Mouse (Mus musculus): Measurements from ENCODE around the gene Snap91. TPM values are rescaled to one million over a fixed set of nuclear protein-coding genes. Genes with fewer than 3 reads are reported as not detected.

The Snap91 gene
- polyA plus RNA-seq (2014; fragmentation: Nextera tagmentation; extraction: Ambion mirVana) = 1.1 and 2.8 TPM in 2 replicates

GRCm38 (mm10) chr9:86880113-86880972, at the start of gene Snap91:
TSS of gene Snap91 (minus strand) at chr9:86880654.
- Histone ChIP-seq H3K4me3 (ENCODE audit: low read depth, low read length) (peak within 1 kb of the TSS; percentile 64), H3K4me1 (ENCODE audit: insufficient read depth) (no peaks in the 10 kb centered on the region), H3K27me3 (ENCODE audit: insufficient read depth, low read length) (peaks cover 52% of the 10 kb centered on the region), H3K27ac (ENCODE audit: low read depth) (no peak within 1 kb of the TSS), H3K9ac (peak within 1 kb of the TSS; percentile 44), H3K36me3 (ENCODE audit: insufficient read depth) (no peaks in the 10 kb centered on the region), H3K4me2 (peak within 1 kb of the TSS; percentile 99), H3K9me3 (ENCODE audit: low read depth, low read length) (no peaks in the 10 kb centered on the region)
- under 1% methylated on average over 95 of the region's 104 CpGs for WGBS
- no peak for TF ChIP-seq CTCF (IDR thresholded peaks at IDR 0.05; ENCODE audit: low read depth)
- ATAC-seq (ENCODE audit: insufficient read depth) = peak; percentile 83
- peak; percentile 57 for DNase-seq

DNA sequence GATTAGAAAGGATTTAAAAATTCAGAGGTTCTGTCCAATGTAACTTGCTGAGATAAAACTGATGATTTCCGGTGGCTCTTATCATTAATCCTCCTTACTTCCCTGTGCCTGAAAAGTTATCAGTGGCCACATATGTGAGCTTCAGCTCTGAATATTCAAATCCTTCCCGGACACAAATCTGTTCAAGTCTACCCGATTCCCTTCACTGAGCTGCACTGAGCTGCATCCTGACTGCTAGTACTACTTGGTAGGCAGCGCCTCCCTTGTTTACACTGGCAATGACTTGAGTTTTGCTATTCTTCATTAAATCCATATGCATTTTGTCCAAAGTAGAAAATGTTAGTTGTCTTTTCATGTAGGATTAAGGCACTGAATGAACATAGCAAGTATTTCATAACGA, 46.1 kb upstream of the Snap91 start:
- TF ChIP-seq CTCF (IDR thresholded peaks at IDR 0.05; ENCODE audit: low read depth) = no peak
- no peak for ATAC-seq (ENCODE audit: insufficient read depth)
- Histone ChIP-seq H3K36me3 (ENCODE audit: insufficient read depth) (no peaks in the 10 kb centered on the region), H3K9ac (no peak overlapping the region), H3K27ac (ENCODE audit: low read depth) (no peak overlapping the region), H3K27me3 (ENCODE audit: insufficient read depth, low read length) (no peaks in the 10 kb centered on the region), H3K4me3 (ENCODE audit: low read depth, low read length) (no peak overlapping the region), H3K4me2 (no peak overlapping the region), H3K9me3 (ENCODE audit: low read depth, low read length) (no peaks in the 10 kb centered on the region), H3K4me1 (ENCODE audit: insufficient read depth) (no peaks in the 10 kb centered on the region)
- WGBS = 72% methylated on average over 5 of the region's 5 CpGs
- no peak for DNase-seq

DNA sequence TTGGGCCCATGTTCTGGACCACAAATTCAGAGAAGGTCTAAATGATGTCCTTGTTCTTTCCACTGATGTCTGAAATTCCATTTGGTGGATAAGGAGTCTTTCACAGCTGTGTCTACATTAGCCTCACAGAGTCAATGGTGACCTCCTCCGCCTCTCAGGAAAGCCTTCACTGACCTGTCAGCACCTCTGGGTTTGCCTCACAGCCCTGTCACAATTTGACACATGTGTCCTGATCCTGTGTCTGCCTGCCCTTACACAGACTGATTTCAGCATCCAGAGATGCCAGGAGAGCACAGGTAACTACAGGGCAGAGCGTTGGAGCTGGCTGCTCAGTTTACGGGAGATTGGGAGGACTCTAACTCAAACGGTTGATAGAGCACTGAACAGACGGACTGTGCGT, 45.2 kb upstream of the Snap91 start:
- H3K36me3 ChIP-seq (ENCODE audit: insufficient read depth) = no peaks in the 10 kb centered on the region
- H3K27me3 ChIP-seq (ENCODE audit: insufficient read depth, low read length) = no peaks in the 10 kb centered on the region
- H3K4me1 ChIP-seq (ENCODE audit: insufficient read depth) = no peaks in the 10 kb centered on the region
- no peak overlapping the region for H3K4me3 ChIP-seq (ENCODE audit: low read depth, low read length)
- H3K9ac ChIP-seq = no peak overlapping the region
- no peak for TF ChIP-seq CTCF (IDR thresholded peaks at IDR 0.05; ENCODE audit: low read depth)
- no peak overlapping the region for H3K27ac ChIP-seq (ENCODE audit: low read depth)
- WGBS = 70% methylated on average over 6 of the region's 6 CpGs
- ATAC-seq (ENCODE audit: insufficient read depth) = no peak
- H3K9me3 ChIP-seq (ENCODE audit: low read depth, low read length) = no peaks in the 10 kb centered on the region
- H3K4me2 ChIP-seq = no peak overlapping the region
- DNase-seq = no peak

GRCm38 (mm10) chr9:86922430-86922829, 42.0 kb upstream of the Snap91 start:
- DNase-seq (no peak), ATAC-seq (ENCODE audit: insufficient read depth) (no peak)
- TF ChIP-seq CTCF (IDR thresholded peaks at IDR 0.05; ENCODE audit: low read depth) = no peak
- Histone ChIP-seq H3K9me3 (ENCODE audit: low read depth, low read length) (no peaks in the 10 kb centered on the region), H3K4me2 (no peak overlapping the region), H3K27me3 (ENCODE audit: insufficient read depth, low read length) (no peaks in the 10 kb centered on the region), H3K36me3 (ENCODE audit: insufficient read depth) (no peaks in the 10 kb centered on the region), H3K4me1 (ENCODE audit: insufficient read depth) (no peaks in the 10 kb centered on the region), H3K27ac (ENCODE audit: low read depth) (no peak overlapping the region), H3K9ac (no peak overlapping the region), H3K4me3 (ENCODE audit: low read depth, low read length) (no peak overlapping the region)
- 88% methylated on average over 3 of the region's 3 CpGs for whole genome bisulfite sequencing

GRCm38 (mm10) chr9:86916543-86916942, 36.1 kb upstream of the Snap91 start:
- no peak for DNase-seq
- 72% methylated on average over 3 of the region's 3 CpGs for WGBS
- H3K4me1 ChIP-seq (ENCODE audit: insufficient read depth) = no peaks in the 10 kb centered on the region
- no peaks in the 10 kb centered on the region for H3K9me3 ChIP-seq (ENCODE audit: low read depth, low read length)
- no peak overlapping the region for H3K27ac ChIP-seq (ENCODE audit: low read depth)
- H3K9ac ChIP-seq = no peak overlapping the region
- no peaks in the 10 kb centered on the region for H3K27me3 ChIP-seq (ENCODE audit: insufficient read depth, low read length)
- H3K4me2 ChIP-seq = no peak overlapping the region
- H3K4me3 ChIP-seq (ENCODE audit: low read depth, low read length) = no peak overlapping the region
- H3K36me3 ChIP-seq (ENCODE audit: insufficient read depth) = no peaks in the 10 kb centered on the region
- no peak for ATAC-seq (ENCODE audit: insufficient read depth)
- TF ChIP-seq CTCF (IDR thresholded peaks at IDR 0.05; ENCODE audit: low read depth) = no peak

- no peak overlapping the region for H3K4me2 ChIP-seq
- TF ChIP-seq CTCF (IDR thresholded peaks at IDR 0.05; ENCODE audit: low read depth) = no peak
- WGBS = 57% methylated on average over 4 of the region's 4 CpGs
- DNase-seq = no peak
- no peaks in the 10 kb centered on the region for H3K36me3 ChIP-seq (ENCODE audit: insufficient read depth)
- no peak overlapping the region for H3K4me3 ChIP-seq (ENCODE audit: low read depth, low read length)
- H3K27me3 ChIP-seq (ENCODE audit: insufficient read depth, low read length) = no peaks in the 10 kb centered on the region
- no peaks in the 10 kb centered on the region for H3K4me1 ChIP-seq (ENCODE audit: insufficient read depth)
- ATAC-seq (ENCODE audit: insufficient read depth) = no peak
- no peak overlapping the region for H3K9ac ChIP-seq
- no peaks in the 10 kb centered on the region for H3K9me3 ChIP-seq (ENCODE audit: low read depth, low read length)
- H3K27ac ChIP-seq (ENCODE audit: low read depth) = no peak overlapping the region
Observed at GRCm38 (mm10) chr9:86899502-86900199, 19.2 kb upstream of the Snap91 start.

All from lung, embryonic 14.5 days (tissue).